Mouse (Mus musculus) heart, embryonic 16.5 days (tissue): ENCODE data around the gene Il31ra. TPM values are rescaled to one million over a fixed set of nuclear protein-coding genes. Genes with fewer than 3 reads are reported as not detected.
"Not testable (repeated sequence)": the region's sequence is repeated elsewhere in the genome, so short reads cannot be mapped to it uniquely, and the experiment has no call there.

Experiments
- ATAC-seq: fragments of 200-750 bp; cut with Nextera tagmentation; replicated peaks from 2 replicates; pipeline ENCODE4 v1.8.0; 2017; ENCODE audit warnings: moderate number of reproducible peaks; ENCODE audit not compliant: insufficient read depth, low FRiP score; ENCODE audit errors: extremely low read depth
- H3K27ac ChIP-seq: fragments of 300-500 bp; sonication (generic); 2 replicates; pipeline ENCODE4 v1.5.1; 2014; ENCODE audit warnings: mild to moderate bottlenecking, low read length, control low read depth, moderate library complexity
- H3K27me3 ChIP-seq: fragments of 300-500 bp; sonication (generic); 2 replicates; pipeline ENCODE4 v1.6.1; 2014; ENCODE audit warnings: low read length, mixed read lengths; ENCODE audit not compliant: control insufficient read depth, insufficient read depth
- H3K36me3 ChIP-seq: fragments of 300-500 bp; sonication (generic); 2 replicates; pipeline ENCODE4 v1.6.1; 2014; ENCODE audit not compliant: control insufficient read depth, insufficient read depth
- H3K4me1 ChIP-seq: fragments of 300-500 bp; sonication (generic); 2 replicates; pipeline ENCODE4 v1.6.1; 2014; ENCODE audit warnings: low read length, mixed read lengths; ENCODE audit not compliant: control insufficient read depth, insufficient read depth
- H3K4me2 ChIP-seq: fragments of 300-500 bp; sonication (generic); 2 replicates; pipeline ENCODE4 v1.6.1; 2014; ENCODE audit warnings: low read depth, mild to moderate bottlenecking, control low read depth, low read length
- H3K4me3 ChIP-seq: fragments of 300-500 bp; sonication (generic); 2 replicates; pipeline ENCODE4 v1.5.1; 2014; ENCODE audit warnings: mild to moderate bottlenecking, control low read depth, low read length
- H3K9ac ChIP-seq: fragments of 300-500 bp; sonication (generic); 2 replicates; pipeline ENCODE4 v1.6.1; 2014; ENCODE audit warnings: low read length, control low read depth
- H3K9me3 ChIP-seq: fragments of 300-500 bp; sonication (generic); replicated peaks from 2 replicates; pipeline ENCODE4 v1.6.1; 2016; ENCODE audit warnings: low read length; ENCODE audit not compliant: control insufficient read depth
- WGBS: fragments of 180-500 bp; shearing (Covaris S2); extraction: QIAGEN DNeasy Blood & Tissue Kit; methylation state at CpG from one replicate; pipeline ENCODE4 v1.1.7; 2014; 5-methylcytosine and 5-hydroxymethylcytosine counted together
- polyA plus RNA-seq: library from polyadenylated mRNA; unstranded; fragments of >200 nt; fragmentation: Nextera tagmentation; extraction: Ambion mirVana; gene quantifications from 2 replicates; pipeline ENCODE4 v1.2.1, GENCODE M21; 2015

Gene Il31ra
- polyA plus RNA-seq, result 0.12 and 0.17 TPM in 2 replicates

- H3K4me2 ChIP-seq, H3K9me3 ChIP-seq, ATAC-seq, H3K9ac ChIP-seq, H3K27ac ChIP-seq, H3K36me3 ChIP-seq, H3K4me1 ChIP-seq, H3K4me3 ChIP-seq, H3K27me3 ChIP-seq: not testable (repeated sequence)
- WGBS, result 86% methylated on average over 6 of the region's 8 CpGs
Observed at GRCm38 (mm10) chr13:112594260-112594659, at the start of gene Il31ra. TSS of gene Il31ra (minus strand) at chr13:112594360.

GRCm38 (mm10) chr13:112642897-112643296 lies 48.7 kb upstream of the Il31ra start:
- H3K27me3 ChIP-seq, result no peaks in the 10 kb centered on the region
- no peak overlapping the region for H3K4me3 ChIP-seq
- H3K36me3 ChIP-seq, result no peaks in the 10 kb centered on the region
- H3K9me3 ChIP-seq, result no peaks in the 10 kb centered on the region
- no peak for ATAC-seq
- 81% methylated on average over 3 of the region's 3 CpGs for WGBS
- no peaks in the 10 kb centered on the region for H3K4me1 ChIP-seq
- H3K4me2 ChIP-seq, result no peak overlapping the region
- no peak overlapping the region for H3K9ac ChIP-seq
- no peak overlapping the region for H3K27ac ChIP-seq

GRCm38 (mm10) chr13:112639111-112639510 lies 45.0 kb upstream of the Il31ra start:
- Histone ChIP-seq H3K4me1 (no peaks in the 10 kb centered on the region), H3K27ac (no peak overlapping the region), H3K4me2 (no peak overlapping the region), H3K36me3 (no peaks in the 10 kb centered on the region), H3K27me3 (no peaks in the 10 kb centered on the region), H3K4me3 (no peak overlapping the region), H3K9ac (no peak overlapping the region), H3K9me3 (no peaks in the 10 kb centered on the region)
- WGBS, result 65% methylated on average over 4 of the region's 4 CpGs
- ATAC-seq, result no peak

- Histone ChIP-seq H3K4me3 (no peak overlapping the region), H3K36me3 (no peaks in the 10 kb centered on the region), H3K9me3 (no peaks in the 10 kb centered on the region), H3K27ac (no peak overlapping the region), H3K4me2 (no peak overlapping the region), H3K9ac (no peak overlapping the region), H3K27me3 (no peaks in the 10 kb centered on the region), H3K4me1 (no peaks in the 10 kb centered on the region)
- 30% methylated on average over 3 of the region's 3 CpGs for WGBS
- no peak for ATAC-seq
Observed at GRCm38 (mm10) chr13:112636498-112636897, 42.3 kb upstream of the Il31ra start.

GRCm38 (mm10) chr13:112635174-112635837 lies 41.1 kb upstream of the Il31ra start:
- ATAC-seq, result no peak
- Histone ChIP-seq H3K36me3 (no peaks in the 10 kb centered on the region), H3K4me1 (no peaks in the 10 kb centered on the region), H3K27me3 (no peaks in the 10 kb centered on the region), H3K9me3 (no peaks in the 10 kb centered on the region), H3K9ac (no peak overlapping the region), H3K27ac (no peak overlapping the region), H3K4me2 (no peak overlapping the region), H3K4me3 (no peak overlapping the region)
- 54% methylated on average over 7 of the region's 7 CpGs for WGBS

GRCm38 (mm10) chr13:112625566-112625965 lies 31.4 kb upstream of the Il31ra start:
- Histone ChIP-seq H3K4me2 (no peak overlapping the region), H3K27me3 (no peaks in the 10 kb centered on the region), H3K36me3 (no peaks in the 10 kb centered on the region), H3K4me3 (no peak overlapping the region), H3K4me1 (no peaks in the 10 kb centered on the region), H3K9me3 (no peaks in the 10 kb centered on the region), H3K9ac (no peak overlapping the region), H3K27ac (no peak overlapping the region)
- no peak for ATAC-seq

GRCm38 (mm10) chr13:112624622-112625021 lies 30.5 kb upstream of the Il31ra start:
- H3K9me3 ChIP-seq, result no peaks in the 10 kb centered on the region

GRCm38 (mm10) chr13:112623656-112624055 lies 29.5 kb upstream of the Il31ra start:
- H3K27ac ChIP-seq, result no peak overlapping the region
- no peak overlapping the region for H3K4me2 ChIP-seq
- H3K36me3 ChIP-seq, result no peaks in the 10 kb centered on the region
- H3K9me3 ChIP-seq, result no peaks in the 10 kb centered on the region
- no peak overlapping the region for H3K4me3 ChIP-seq
- no peaks in the 10 kb centered on the region for H3K27me3 ChIP-seq
- ATAC-seq, result no peak
- H3K9ac ChIP-seq, result no peak overlapping the region
- 57% methylated on average over 7 of the region's 7 CpGs for WGBS
- no peaks in the 10 kb centered on the region for H3K4me1 ChIP-seq

More at GRCm38 (mm10) chr13:112624622-112625021, 30.5 kb upstream of the Il31ra start:
- no peak overlapping the region for H3K27ac ChIP-seq
- no peak overlapping the region for H3K4me3 ChIP-seq
- no peaks in the 10 kb centered on the region for H3K4me1 ChIP-seq
- H3K36me3 ChIP-seq, result no peaks in the 10 kb centered on the region
- no peak overlapping the region for H3K4me2 ChIP-seq
- 58% methylated on average over 3 of the region's 3 CpGs for WGBS
- H3K9ac ChIP-seq, result no peak overlapping the region
- H3K27me3 ChIP-seq, result no peaks in the 10 kb centered on the region
- ATAC-seq, result no peak

- WGBS, result 75% methylated on average over 3 of the region's 3 CpGs
- Histone ChIP-seq H3K9me3 (no peaks in the 10 kb centered on the region), H3K27me3 (no peaks in the 10 kb centered on the region), H3K4me1 (no peaks in the 10 kb centered on the region), H3K4me3 (no peak overlapping the region), H3K4me2 (no peak overlapping the region), H3K36me3 (no peaks in the 10 kb centered on the region), H3K9ac (no peak overlapping the region), H3K27ac (no peak overlapping the region)
- ATAC-seq, result no peak
Observed at GRCm38 (mm10) chr13:112621592-112621991, 27.4 kb upstream of the Il31ra start.
